Mouse (Mus musculus) heart, embryonic 16.5 days (tissue): ENCODE measurements around the gene Abcc4. TPM values are rescaled to one million over a fixed set of nuclear protein-coding genes. Genes with fewer than 3 reads are reported as not detected.
A peak's percentile ranks its signal among the peaks of the same experiment; 100 is the strongest.

Experiments used
- ATAC-seq: fragments of 200-750 bp; cut with Nextera tagmentation; replicated peaks from 2 replicates; pipeline ENCODE4 v1.8.0; 2017; ENCODE audit warnings: moderate number of reproducible peaks; ENCODE audit not compliant: insufficient read depth, low FRiP score; ENCODE audit errors: extremely low read depth
- H3K27ac ChIP-seq: fragments of 300-500 bp; sonication (generic); 2 replicates; pipeline ENCODE4 v1.5.1; 2014; ENCODE audit warnings: mild to moderate bottlenecking, low read length, control low read depth, moderate library complexity
- H3K27me3 ChIP-seq: fragments of 300-500 bp; sonication (generic); 2 replicates; pipeline ENCODE4 v1.6.1; 2014; ENCODE audit warnings: low read length, mixed read lengths; ENCODE audit not compliant: control insufficient read depth, insufficient read depth
- H3K36me3 ChIP-seq: fragments of 300-500 bp; sonication (generic); 2 replicates; pipeline ENCODE4 v1.6.1; 2014; ENCODE audit not compliant: control insufficient read depth, insufficient read depth
- H3K4me1 ChIP-seq: fragments of 300-500 bp; sonication (generic); 2 replicates; pipeline ENCODE4 v1.6.1; 2014; ENCODE audit warnings: low read length, mixed read lengths; ENCODE audit not compliant: control insufficient read depth, insufficient read depth
- H3K4me2 ChIP-seq: fragments of 300-500 bp; sonication (generic); 2 replicates; pipeline ENCODE4 v1.6.1; 2014; ENCODE audit warnings: low read depth, mild to moderate bottlenecking, control low read depth, low read length
- H3K4me3 ChIP-seq: fragments of 300-500 bp; sonication (generic); 2 replicates; pipeline ENCODE4 v1.5.1; 2014; ENCODE audit warnings: mild to moderate bottlenecking, control low read depth, low read length
- H3K9ac ChIP-seq: fragments of 300-500 bp; sonication (generic); 2 replicates; pipeline ENCODE4 v1.6.1; 2014; ENCODE audit warnings: low read length, control low read depth
- H3K9me3 ChIP-seq: fragments of 300-500 bp; sonication (generic); replicated peaks from 2 replicates; pipeline ENCODE4 v1.6.1; 2016; ENCODE audit warnings: low read length; ENCODE audit not compliant: control insufficient read depth
- WGBS: fragments of 180-500 bp; shearing (Covaris S2); extraction: QIAGEN DNeasy Blood & Tissue Kit; methylation state at CpG from one replicate; pipeline ENCODE4 v1.1.7; 2014; 5-methylcytosine and 5-hydroxymethylcytosine counted together
- polyA plus RNA-seq: library from polyadenylated mRNA; unstranded; fragments of >200 nt; fragmentation: Nextera tagmentation; extraction: Ambion mirVana; gene quantifications from 2 replicates; pipeline ENCODE4 v1.2.1, GENCODE M21; 2015

Abcc4 gene
- 1.6 and 2.2 TPM in 2 replicates for polyA plus RNA-seq

- H3K9me3 ChIP-seq = no peaks in the 10 kb centered on the region
- H3K9ac ChIP-seq = peak within 1 kb of the TSS; percentile 68
- WGBS = under 1% methylated on average over 105 of the region's 106 CpGs
- H3K4me3 ChIP-seq = peak within 1 kb of the TSS; percentile 61
- no peak within 1 kb of the TSS; the same call in 1 of the 2 replicates for H3K27ac ChIP-seq
- peak within 1 kb of the TSS; percentile 95 for H3K4me2 ChIP-seq
- peak; percentile 80 for ATAC-seq
- no peaks in the 10 kb centered on the region for H3K36me3 ChIP-seq
- H3K4me1 ChIP-seq = peaks cover 10% of the 10 kb centered on the region
- peaks cover 16% of the 10 kb centered on the region for H3K27me3 ChIP-seq
Measured at GRCm38 (mm10) chr14:118705808-118706731, at the start of gene Abcc4. Gene Abcc4 (minus strand): TSS chr14:118706219.

DNA sequence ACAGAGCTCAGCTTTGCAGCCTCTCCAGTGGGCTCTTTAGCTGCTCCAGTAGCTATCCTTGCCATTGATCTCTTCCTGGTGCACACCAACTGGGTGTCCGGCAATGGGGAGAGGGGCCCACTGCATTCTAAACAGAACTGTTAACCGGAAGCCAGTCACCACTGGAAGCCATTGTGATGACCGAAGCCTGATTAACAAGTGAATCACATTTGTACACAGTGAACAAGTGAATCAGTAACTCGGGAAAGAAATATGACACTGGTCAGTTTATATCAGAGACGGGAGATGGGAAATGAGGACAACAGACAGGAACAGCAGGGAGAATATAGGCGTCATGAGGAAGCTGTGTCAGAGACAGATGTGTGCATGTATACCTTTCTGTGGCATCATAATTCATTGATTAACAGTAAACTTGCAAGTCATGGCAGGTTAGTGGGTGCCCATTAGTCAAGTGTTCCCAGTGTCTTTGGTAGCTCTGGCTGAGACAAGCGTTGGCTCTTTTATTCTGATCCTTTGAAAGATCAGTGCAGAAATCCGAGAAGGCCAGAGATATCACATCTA lies 45.3 kb upstream of the Abcc4 start:
- WGBS = 81% methylated on average over 8 of the region's 8 CpGs
- no peak overlapping the region for H3K9ac ChIP-seq
- no peaks in the 10 kb centered on the region for H3K27me3 ChIP-seq
- H3K36me3 ChIP-seq = no peaks in the 10 kb centered on the region
- ATAC-seq = no peak
- no peak overlapping the region for H3K27ac ChIP-seq
- H3K4me3 ChIP-seq = no peak overlapping the region
- no peak overlapping the region for H3K4me2 ChIP-seq
- H3K4me1 ChIP-seq = no peaks in the 10 kb centered on the region
- no peaks in the 10 kb centered on the region for H3K9me3 ChIP-seq

GRCm38 (mm10) chr14:118750505-118751192 lies 44.6 kb upstream of the Abcc4 start:
- no peak for ATAC-seq
- no peak overlapping the region for H3K4me2 ChIP-seq
- H3K36me3 ChIP-seq = no peaks in the 10 kb centered on the region
- H3K4me3 ChIP-seq = no peak overlapping the region
- WGBS = 73% methylated on average over 6 of the region's 6 CpGs
- H3K4me1 ChIP-seq = no peaks in the 10 kb centered on the region
- H3K27me3 ChIP-seq = no peaks in the 10 kb centered on the region
- H3K9me3 ChIP-seq = no peaks in the 10 kb centered on the region
- H3K9ac ChIP-seq = no peak overlapping the region
- no peak overlapping the region for H3K27ac ChIP-seq

DNA sequence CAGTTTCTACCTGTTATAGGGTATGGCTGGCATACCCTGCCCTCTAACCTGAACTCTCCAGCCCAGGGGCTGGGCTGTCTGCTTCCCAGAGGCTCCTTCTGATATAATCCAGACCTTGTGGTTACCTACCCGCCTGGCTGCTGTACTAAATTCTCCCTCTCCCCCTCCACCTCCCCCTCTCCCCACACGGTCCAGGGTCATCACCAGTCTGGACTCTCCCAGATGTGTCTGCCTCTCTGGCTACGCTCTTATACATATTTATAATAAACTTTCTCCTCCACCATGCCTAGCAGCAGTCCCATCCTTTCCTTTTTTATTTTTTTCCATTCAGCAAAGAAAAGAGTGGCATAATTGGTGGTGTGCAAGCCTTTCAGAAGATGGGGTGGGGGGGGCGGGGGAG lies 43.7 kb upstream of the Abcc4 start:
- no peak overlapping the region for H3K4me3 ChIP-seq
- no peak overlapping the region for H3K4me2 ChIP-seq
- no peaks in the 10 kb centered on the region for H3K36me3 ChIP-seq
- H3K4me1 ChIP-seq = no peaks in the 10 kb centered on the region
- H3K27ac ChIP-seq = no peak overlapping the region
- H3K27me3 ChIP-seq = no peaks in the 10 kb centered on the region
- H3K9ac ChIP-seq = no peak overlapping the region
- no peaks in the 10 kb centered on the region for H3K9me3 ChIP-seq
- no peak for ATAC-seq
- 57% methylated on average over 4 of the region's 4 CpGs for WGBS

DNA sequence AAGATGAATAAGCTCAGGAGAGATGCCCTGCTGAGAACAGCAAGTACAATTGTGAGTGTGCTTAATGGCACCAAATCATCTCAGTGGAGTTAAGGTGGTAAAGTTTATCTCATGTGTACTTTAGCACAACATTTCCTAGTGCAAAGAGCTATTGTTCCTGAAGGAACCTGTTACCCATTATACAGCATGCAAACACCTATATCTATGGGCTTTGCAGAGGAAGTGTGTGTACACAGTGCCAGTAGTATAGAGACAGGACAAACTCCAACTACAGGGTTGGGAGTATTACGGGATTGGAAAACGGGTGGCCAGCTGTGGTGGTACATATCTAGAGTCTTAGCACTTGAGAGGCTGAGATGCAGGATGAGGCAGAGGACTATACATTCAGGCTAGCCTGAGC lies 43.0 kb upstream of the Abcc4 start:
- no peak overlapping the region for H3K4me2 ChIP-seq
- WGBS = 83% methylated on average over 2 of the region's 2 CpGs
- no peak overlapping the region for H3K9ac ChIP-seq
- no peaks in the 10 kb centered on the region for H3K4me1 ChIP-seq
- ATAC-seq = no peak
- H3K4me3 ChIP-seq = no peak overlapping the region
- no peaks in the 10 kb centered on the region for H3K27me3 ChIP-seq
- H3K36me3 ChIP-seq = no peaks in the 10 kb centered on the region
- H3K9me3 ChIP-seq = no peaks in the 10 kb centered on the region
- H3K27ac ChIP-seq = no peak overlapping the region

GRCm38 (mm10) chr14:118742862-118743261 lies 36.8 kb upstream of the Abcc4 start:
- no peaks in the 10 kb centered on the region for H3K4me1 ChIP-seq
- no peak overlapping the region for H3K4me3 ChIP-seq
- H3K27me3 ChIP-seq = no peaks in the 10 kb centered on the region
- peaks cover 5% of the 10 kb centered on the region for H3K9me3 ChIP-seq
- H3K9ac ChIP-seq = no peak overlapping the region
- no peak overlapping the region for H3K27ac ChIP-seq
- H3K4me2 ChIP-seq = no peak overlapping the region
- no peak for ATAC-seq
- H3K36me3 ChIP-seq = no peaks in the 10 kb centered on the region
- WGBS = 70% methylated on average over 5 of the region's 5 CpGs

GRCm38 (mm10) chr14:118741780-118742179 lies 35.8 kb upstream of the Abcc4 start:
- H3K4me1 ChIP-seq = peaks cover 2% of the 10 kb centered on the region; the same call in 1 of the 2 replicates
- peaks cover 5% of the 10 kb centered on the region for H3K9me3 ChIP-seq
- H3K36me3 ChIP-seq = no peaks in the 10 kb centered on the region
- H3K4me3 ChIP-seq = no peak overlapping the region
- no peaks in the 10 kb centered on the region for H3K27me3 ChIP-seq
- no peak for ATAC-seq
- H3K27ac ChIP-seq = no peak overlapping the region
- H3K4me2 ChIP-seq = no peak overlapping the region
- no peak overlapping the region for H3K9ac ChIP-seq

DNA sequence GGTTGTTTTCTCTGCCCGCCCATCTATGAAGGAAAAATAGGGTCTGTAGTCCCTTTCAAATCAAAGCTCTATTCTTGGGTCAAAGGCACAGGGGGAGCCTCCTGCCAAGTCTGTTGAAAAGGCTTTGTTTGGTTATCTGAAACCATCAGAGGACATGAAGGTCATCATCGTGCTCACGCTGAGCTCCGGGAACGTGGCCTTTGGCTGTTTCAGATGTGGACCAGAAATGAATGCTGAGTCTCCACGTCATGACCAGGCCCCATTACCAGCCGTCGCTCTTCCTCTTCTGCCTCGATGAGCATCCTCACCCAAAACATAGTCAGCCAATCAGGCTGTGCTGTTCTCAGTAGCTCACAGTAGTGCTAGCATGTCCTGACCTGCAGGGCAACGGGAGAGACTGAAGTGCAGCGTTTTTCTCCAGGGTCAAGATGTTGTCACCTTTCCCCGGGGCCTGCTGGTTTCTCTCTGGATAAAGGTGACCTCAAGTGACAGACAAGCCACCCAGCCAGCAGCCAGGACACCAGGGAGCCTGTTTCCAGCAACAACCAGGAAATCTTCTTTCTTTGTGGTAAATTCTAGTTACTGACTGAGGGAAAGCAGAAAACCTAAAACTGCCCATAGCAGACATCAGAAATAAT lies 31.4 kb upstream of the Abcc4 start:
- Histone ChIP-seq H3K27me3 (no peaks in the 10 kb centered on the region), H3K9me3 (peaks cover 5% of the 10 kb centered on the region), H3K4me1 (peaks cover 2% of the 10 kb centered on the region; the same call in 1 of the 2 replicates), H3K36me3 (no peaks in the 10 kb centered on the region), H3K4me2 (no peak overlapping the region), H3K27ac (no peak overlapping the region), H3K4me3 (no peak overlapping the region), H3K9ac (no peak overlapping the region)
- no peak for ATAC-seq
- 30% methylated on average over 12 of the region's 12 CpGs for WGBS
